Mouse (Mus musculus): ENCODE results near the gene Hist1h3b. TPM values are rescaled to one million over a fixed set of nuclear protein-coding genes. Genes with fewer than 3 reads are reported as not detected.
A peak's percentile ranks its signal among the peaks of the same experiment; 100 is the strongest.
"Not testable (repeated sequence)": the region's sequence is repeated elsewhere in the genome, so short reads cannot be mapped to it uniquely, and the experiment has no call there.

Hist1h3b gene
- 4.7 and 7.4 TPM in 2 replicates for polyA plus RNA-seq (2015; fragmentation: Nextera tagmentation; extraction: Ambion mirVana)

DNA sequence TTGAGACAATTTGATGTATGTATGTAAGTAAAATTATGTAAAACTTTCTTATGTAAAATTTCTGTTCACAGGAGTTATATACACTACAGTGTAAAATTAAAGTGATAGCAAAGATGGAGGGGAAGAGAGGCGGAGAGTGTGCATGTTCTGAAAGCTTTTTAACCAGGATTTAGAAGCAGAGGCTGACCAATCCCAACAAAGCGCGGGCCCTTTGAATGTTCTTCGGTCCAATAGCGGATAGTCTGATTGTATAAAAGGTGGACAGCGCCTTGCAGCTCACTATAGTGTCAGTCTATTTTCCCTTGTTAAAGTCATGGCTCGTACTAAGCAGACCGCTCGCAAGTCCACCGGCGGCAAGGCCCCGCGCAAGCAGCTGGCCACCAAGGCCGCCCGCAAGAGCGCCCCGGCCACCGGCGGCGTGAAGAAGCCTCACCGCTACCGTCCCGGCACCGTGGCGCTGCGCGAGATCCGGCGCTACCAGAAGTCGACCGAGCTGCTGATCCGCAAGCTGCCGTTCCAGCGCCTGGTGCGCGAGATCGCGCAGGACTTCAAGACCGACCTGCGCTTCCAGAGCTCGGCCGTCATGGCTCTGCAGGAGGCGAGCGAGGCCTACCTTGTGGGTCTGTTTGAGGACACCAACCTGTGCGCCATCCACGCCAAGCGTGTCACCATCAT is at the start of gene Hist1h3b:
Hist1h3b (plus strand) TSS at position 201 of the 675 bp plus-strand sequence.
- H3K4me2 ChIP-seq (ENCODE audit: low read depth, low read length), result peak within 1 kb of the TSS; percentile 56
- peak within 1 kb of the TSS; percentile 95 for H3K27ac ChIP-seq (ENCODE audit: low read length)
- not testable (repeated sequence) for H3K4me1 ChIP-seq (ENCODE audit: control insufficient read depth, insufficient read depth, low read length); H3K9me3 ChIP-seq (ENCODE audit: control insufficient read depth, low read length); H3K27me3 ChIP-seq (replicated peaks; ENCODE audit: control insufficient read depth, insufficient read depth, low read length); H3K36me3 ChIP-seq (ENCODE audit: control insufficient read depth, insufficient read depth, low read length)
- under 1% methylated on average over 14 of the region's 47 CpGs for WGBS
- ATAC-seq, result peak; percentile 88
- H3K4me3 ChIP-seq (ENCODE audit: low read length), result peak within 1 kb of the TSS; percentile 48
- peak within 1 kb of the TSS; percentile 66 for H3K9ac ChIP-seq (ENCODE audit: low read depth, low read length)

DNA sequence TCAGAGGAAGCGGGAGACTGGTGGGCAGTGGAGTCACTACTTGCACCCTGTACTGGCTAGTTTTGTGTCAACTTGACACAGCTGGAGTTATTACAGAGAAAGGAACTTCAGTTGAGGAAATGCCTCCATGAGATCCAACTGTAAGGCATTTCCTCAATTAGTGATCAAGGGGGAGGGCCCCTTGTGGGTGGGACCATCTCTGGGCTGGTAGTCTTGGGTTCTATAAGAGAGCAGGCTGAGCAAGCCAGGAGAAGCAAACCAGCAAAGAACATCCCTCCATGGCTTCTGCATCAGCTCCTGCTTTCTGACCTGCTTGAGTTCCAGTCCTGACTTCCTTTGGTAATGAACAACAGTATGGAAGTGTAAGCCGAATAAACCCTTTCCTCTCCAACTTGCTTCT is 49.3 kb upstream of the Hist1h3b start:
- H3K27ac ChIP-seq (ENCODE audit: low read length); H3K9ac ChIP-seq (ENCODE audit: low read depth, low read length); ATAC-seq; H3K4me2 ChIP-seq (ENCODE audit: low read depth, low read length); H3K27me3 ChIP-seq (replicated peaks; ENCODE audit: control insufficient read depth, insufficient read depth, low read length); H3K4me3 ChIP-seq (ENCODE audit: low read length); H3K4me1 ChIP-seq (ENCODE audit: control insufficient read depth, insufficient read depth, low read length); H3K9me3 ChIP-seq (ENCODE audit: control insufficient read depth, low read length); H3K36me3 ChIP-seq (ENCODE audit: control insufficient read depth, insufficient read depth, low read length): not testable (repeated sequence)
- WGBS, result 79% methylated on average over 2 of the region's 2 CpGs

DNA sequence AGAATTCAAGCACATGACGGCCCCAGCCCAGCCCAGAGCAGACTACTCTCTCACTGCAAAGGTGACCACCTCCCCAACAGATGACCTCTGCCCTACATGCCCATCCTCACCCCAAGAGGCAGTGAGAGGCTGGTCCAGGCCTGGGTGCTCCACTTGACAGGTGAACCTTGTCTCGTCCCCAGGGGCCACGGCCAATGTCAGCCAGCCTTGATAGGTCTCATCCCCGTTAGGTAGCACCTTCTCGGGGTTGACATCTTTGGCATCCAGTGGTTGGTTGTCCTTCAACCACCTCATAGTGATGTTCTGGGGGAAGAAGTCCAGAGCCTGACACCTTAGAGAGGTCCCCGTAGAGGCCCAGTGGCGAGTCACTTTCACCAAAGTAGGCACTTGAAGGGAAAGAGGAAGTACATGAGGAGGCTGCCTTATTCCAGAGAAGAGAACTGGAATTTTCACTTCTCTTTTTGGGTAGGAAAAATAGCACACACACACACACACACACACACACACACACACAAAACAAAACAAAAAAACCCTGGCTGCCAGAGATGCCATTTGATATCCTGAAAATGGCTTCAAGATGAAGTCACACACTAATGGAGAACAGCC is 46.2 kb upstream of the Hist1h3b start:
- Histone ChIP-seq H3K4me2 (ENCODE audit: low read depth, low read length) (no peak overlapping the region), H3K27ac (ENCODE audit: low read length) (no peak overlapping the region), H3K27me3 (replicated peaks; ENCODE audit: control insufficient read depth, insufficient read depth, low read length) (no peaks in the 10 kb centered on the region), H3K4me3 (ENCODE audit: low read length) (no peak overlapping the region), H3K36me3 (ENCODE audit: control insufficient read depth, insufficient read depth, low read length) (no peaks in the 10 kb centered on the region), H3K9me3 (ENCODE audit: control insufficient read depth, low read length) (no peaks in the 10 kb centered on the region), H3K9ac (ENCODE audit: low read depth, low read length) (no peak overlapping the region), H3K4me1 (ENCODE audit: control insufficient read depth, insufficient read depth, low read length) (peaks cover 10% of the 10 kb centered on the region; the same call in 1 of the 2 replicates)
- no peak for ATAC-seq
- 91% methylated on average over 7 of the region's 7 CpGs for WGBS

- Histone ChIP-seq H3K9me3 (ENCODE audit: control insufficient read depth, low read length) (no peaks in the 10 kb centered on the region), H3K4me3 (ENCODE audit: low read length) (no peak overlapping the region), H3K27ac (ENCODE audit: low read length) (no peak overlapping the region), H3K9ac (ENCODE audit: low read depth, low read length) (no peak overlapping the region), H3K36me3 (ENCODE audit: control insufficient read depth, insufficient read depth, low read length) (no peaks in the 10 kb centered on the region), H3K4me2 (ENCODE audit: low read depth, low read length) (no peak overlapping the region), H3K4me1 (ENCODE audit: control insufficient read depth, insufficient read depth, low read length) (peaks cover 8% of the 10 kb centered on the region; the same call in 1 of the 2 replicates), H3K27me3 (replicated peaks; ENCODE audit: control insufficient read depth, insufficient read depth, low read length) (no peaks in the 10 kb centered on the region)
- ATAC-seq, result no peak
- 97% methylated on average over 12 of the region's 12 CpGs for WGBS
Observed at GRCm38 (mm10) chr13:23706771-23707170, 45.3 kb upstream of the Hist1h3b start.

GRCm38 (mm10) chr13:23708041-23708440 is 44.0 kb upstream of the Hist1h3b start:
- H3K4me2 ChIP-seq (ENCODE audit: low read depth, low read length), result no peak overlapping the region
- peaks cover 8% of the 10 kb centered on the region; the same call in 1 of the 2 replicates for H3K4me1 ChIP-seq (ENCODE audit: control insufficient read depth, insufficient read depth, low read length)
- H3K27ac ChIP-seq (ENCODE audit: low read length), result no peak overlapping the region
- H3K9ac ChIP-seq (ENCODE audit: low read depth, low read length), result no peak overlapping the region
- ATAC-seq, result no peak
- WGBS, result 93% methylated on average over 4 of the region's 4 CpGs
- no peaks in the 10 kb centered on the region for H3K36me3 ChIP-seq (ENCODE audit: control insufficient read depth, insufficient read depth, low read length)
- H3K9me3 ChIP-seq (ENCODE audit: control insufficient read depth, low read length), result no peaks in the 10 kb centered on the region
- H3K4me3 ChIP-seq (ENCODE audit: low read length), result no peak overlapping the region
- H3K27me3 ChIP-seq (replicated peaks; ENCODE audit: control insufficient read depth, insufficient read depth, low read length), result no peaks in the 10 kb centered on the region

- Histone ChIP-seq H3K9ac (ENCODE audit: low read depth, low read length) (no peak overlapping the region), H3K27ac (ENCODE audit: low read length) (no peak overlapping the region), H3K4me3 (ENCODE audit: low read length) (no peak overlapping the region), H3K4me1 (ENCODE audit: control insufficient read depth, insufficient read depth, low read length) (peaks cover 8% of the 10 kb centered on the region; the same call in 1 of the 2 replicates), H3K9me3 (ENCODE audit: control insufficient read depth, low read length) (no peaks in the 10 kb centered on the region), H3K27me3 (replicated peaks; ENCODE audit: control insufficient read depth, insufficient read depth, low read length) (no peaks in the 10 kb centered on the region), H3K4me2 (ENCODE audit: low read depth, low read length) (no peak overlapping the region), H3K36me3 (ENCODE audit: control insufficient read depth, insufficient read depth, low read length) (no peaks in the 10 kb centered on the region)
- no peak for ATAC-seq
- 74% methylated on average over 4 of the region's 4 CpGs for WGBS
Observed at GRCm38 (mm10) chr13:23708654-23709053, 43.4 kb upstream of the Hist1h3b start.

GRCm38 (mm10) chr13:23709714-23710373 is 42.2 kb upstream of the Hist1h3b start:
- no peaks in the 10 kb centered on the region for H3K36me3 ChIP-seq (ENCODE audit: control insufficient read depth, insufficient read depth, low read length)
- ATAC-seq, result peak; percentile 56
- no peaks in the 10 kb centered on the region for H3K27me3 ChIP-seq (replicated peaks; ENCODE audit: control insufficient read depth, insufficient read depth, low read length)
- H3K9ac ChIP-seq (ENCODE audit: low read depth, low read length), result peak overlapping the region; percentile 77
- H3K9me3 ChIP-seq (ENCODE audit: control insufficient read depth, low read length), result no peaks in the 10 kb centered on the region
- peak overlapping the region; percentile 57 for H3K4me3 ChIP-seq (ENCODE audit: low read length)
- WGBS, result 23% methylated on average over 15 of the region's 15 CpGs
- peak overlapping the region; percentile 91 for H3K4me2 ChIP-seq (ENCODE audit: low read depth, low read length)
- peaks cover 8% of the 10 kb centered on the region; the same call in 1 of the 2 replicates for H3K4me1 ChIP-seq (ENCODE audit: control insufficient read depth, insufficient read depth, low read length)
- H3K27ac ChIP-seq (ENCODE audit: low read length), result peak overlapping the region; percentile 54

GRCm38 (mm10) chr13:23710374-23711089 is 41.5 kb upstream of the Hist1h3b start, which contains the start of gene Hfe:
TSS of gene Hfe (minus strand) at chr13:23710854.
- Histone ChIP-seq H3K27me3 (replicated peaks; ENCODE audit: control insufficient read depth, insufficient read depth, low read length) (no peaks in the 10 kb centered on the region), H3K9me3 (ENCODE audit: control insufficient read depth, low read length) (no peaks in the 10 kb centered on the region), H3K27ac (ENCODE audit: low read length) (peak within 1 kb of the TSS; percentile 54), H3K4me3 (ENCODE audit: low read length) (peak within 1 kb of the TSS; percentile 57), H3K36me3 (ENCODE audit: control insufficient read depth, insufficient read depth, low read length) (no peaks in the 10 kb centered on the region), H3K9ac (ENCODE audit: low read depth, low read length) (peak within 1 kb of the TSS; percentile 77), H3K4me2 (ENCODE audit: low read depth, low read length) (peak within 1 kb of the TSS; percentile 91), H3K4me1 (ENCODE audit: control insufficient read depth, insufficient read depth, low read length) (peaks cover 8% of the 10 kb centered on the region; the same call in 1 of the 2 replicates)
- peak; percentile 83 for ATAC-seq
- WGBS, result 3% methylated on average over 17 of the region's 17 CpGs

All from intestine, embryonic 16.5 days (tissue).